Mouse (Mus musculus) heart, postnatal 0 days (tissue): Measurements from ENCODE around the gene Slc25a35.

ENCODE experiments used
- CTCF ChIP-seq: IDR thresholded peaks from 2 replicates; pipeline ENCODE4 v1.5.1; 2016; ENCODE audit warnings: antibody characterized with exemption, control low read depth, low read depth
- EP300 ChIP-seq: IDR thresholded peaks from 2 replicates; pipeline ENCODE4 v1.6.1; 2016; ENCODE audit warnings: antibody characterized with exemption, low read depth

DNA sequence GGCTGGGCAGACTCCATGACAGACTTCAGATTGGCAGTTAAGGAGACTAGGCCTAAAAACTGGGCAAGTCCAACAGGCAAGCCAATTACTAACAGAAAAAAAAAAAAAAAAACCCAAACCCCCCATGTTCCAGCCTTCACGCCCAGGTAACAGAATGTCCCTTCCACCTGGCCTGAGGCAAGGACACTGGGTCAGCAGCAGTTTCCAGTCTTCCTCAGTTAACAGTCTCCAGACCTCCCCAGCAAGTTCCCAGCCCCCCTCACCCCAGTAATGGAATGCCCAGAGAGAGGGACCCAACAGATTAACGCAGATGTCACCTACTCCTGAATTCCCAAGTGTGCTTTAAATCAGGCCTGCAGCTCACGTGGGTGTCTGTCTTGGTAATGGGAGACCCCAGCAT is 44.7 kb upstream of the Slc25a35 start:
- TF ChIP-seq EP300: no peak
- TF ChIP-seq CTCF: no peak
